Mouse (Mus musculus): Measurements from ENCODE around the gene Plcl1.

The Plcl1 gene

DNA sequence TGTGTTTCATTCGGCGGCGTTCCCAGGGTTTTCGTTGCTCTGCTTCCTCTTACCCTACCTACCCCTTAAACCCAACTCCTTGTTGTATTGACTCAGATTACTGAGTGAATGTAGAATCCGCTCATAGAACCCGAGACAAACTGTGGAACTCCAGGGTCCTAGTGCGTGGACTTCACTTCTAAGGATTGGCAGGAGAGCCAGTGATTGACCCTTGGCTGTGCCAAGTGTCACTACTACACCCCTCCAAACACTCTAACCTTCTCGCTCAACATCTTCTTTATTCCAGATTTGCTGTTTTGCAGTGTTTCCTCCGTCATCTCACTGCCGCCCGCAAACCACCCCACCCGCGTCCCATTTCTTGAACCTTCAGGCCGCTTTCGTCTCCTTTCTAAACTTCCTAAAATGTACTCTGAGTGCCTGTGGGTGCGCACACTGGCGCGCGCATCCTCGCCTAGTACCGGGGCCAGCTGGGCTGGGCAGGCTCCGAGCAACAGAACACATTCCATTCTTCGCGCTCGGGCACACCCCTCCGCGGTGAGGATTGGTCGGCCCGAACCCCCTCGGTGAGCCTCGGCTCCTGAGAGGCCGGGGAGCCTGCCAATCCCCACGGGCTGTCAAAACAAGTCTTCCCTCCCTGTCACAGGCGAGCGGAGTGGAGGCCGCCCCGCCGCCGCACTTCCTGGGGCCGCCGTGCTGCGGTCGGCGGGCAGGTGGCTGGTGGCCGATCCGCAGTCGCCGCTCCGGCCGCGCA is at the start of gene Plcl1:
TSS of gene Plcl1 (plus strand) at position 650 of the 751 bp plus-strand sequence.
- in situ Hi-C loops (cut with MboI, MseI), result no loop called here

DNA sequence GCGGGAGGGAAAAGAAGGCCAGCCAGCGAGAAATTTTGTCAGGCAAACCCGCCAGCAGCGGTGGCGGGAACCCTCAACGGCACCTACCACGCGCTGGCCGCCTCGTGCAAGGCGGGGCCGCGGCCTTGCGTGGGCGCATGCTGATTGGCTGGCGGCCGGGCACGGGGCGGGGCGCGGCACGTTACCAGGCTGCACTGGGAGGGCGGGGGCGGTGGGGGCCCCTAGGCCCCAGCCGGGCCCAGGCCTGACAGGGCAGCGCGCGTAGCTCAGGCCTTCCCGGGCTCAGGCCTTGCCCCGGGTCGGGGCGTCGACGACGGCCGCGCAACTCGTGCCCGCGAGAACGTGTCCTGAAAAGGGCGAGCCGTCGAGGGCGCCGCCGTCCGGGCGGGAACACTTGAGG is 43.1 kb upstream of the Plcl1 start:
- in situ Hi-C loops (cut with MboI, MseI), result no loop called here

DNA sequence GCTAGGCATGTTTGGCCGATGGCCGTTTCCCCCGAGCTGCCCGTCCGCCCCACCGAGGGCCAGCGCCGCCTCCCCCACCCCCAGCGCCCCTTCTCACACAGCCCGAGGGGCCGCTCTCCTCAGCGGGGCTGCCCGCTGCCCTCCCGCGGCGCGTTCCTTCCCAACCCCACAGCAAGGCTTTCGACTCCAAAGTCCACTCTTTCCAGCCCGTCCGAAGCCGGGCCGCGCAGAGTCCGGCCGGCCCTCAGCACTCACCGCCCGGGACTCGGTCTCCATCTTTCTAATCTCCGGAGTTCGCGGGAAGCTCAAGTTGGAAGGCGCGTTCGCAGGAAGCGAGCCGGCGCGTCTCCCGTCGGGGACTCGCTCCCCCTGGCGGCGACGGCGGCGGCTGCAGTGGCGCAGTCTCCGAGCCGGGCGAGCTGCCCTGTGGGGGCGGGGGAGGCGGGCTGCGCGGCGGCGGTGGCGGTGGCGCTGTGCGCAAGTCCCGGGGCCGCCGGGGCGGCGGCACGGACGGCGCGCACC is 42.6 kb upstream of the Plcl1 start, which contains the start of gene Boll:
TSS of gene Boll (minus strand) at position 426 of the 522 bp plus-strand sequence.
- in situ Hi-C loops (cut with MboI, MseI), result no loop called here

DNA sequence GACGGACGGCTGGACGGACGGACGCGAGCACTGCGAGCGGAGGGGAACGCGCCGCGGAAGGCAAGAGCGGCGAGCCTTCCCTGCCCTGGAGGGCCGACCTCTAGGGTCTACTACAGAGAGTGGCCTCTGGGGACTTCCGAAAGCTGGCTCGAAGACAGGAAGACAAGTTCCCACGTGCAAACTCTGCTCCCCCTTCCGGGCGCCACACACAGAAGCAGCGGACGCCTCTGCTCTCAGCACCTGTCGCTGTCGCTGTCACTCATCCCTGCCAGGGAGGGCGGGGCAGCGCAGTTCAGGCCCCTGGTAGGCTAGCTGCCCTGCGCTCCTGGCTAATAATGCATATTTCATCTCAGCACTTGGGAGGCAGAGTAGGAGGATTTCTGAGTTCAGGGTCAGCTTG is 42.1 kb upstream of the Plcl1 start:
- in situ Hi-C loops (cut with MboI, MseI), result no loop called here

DNA sequence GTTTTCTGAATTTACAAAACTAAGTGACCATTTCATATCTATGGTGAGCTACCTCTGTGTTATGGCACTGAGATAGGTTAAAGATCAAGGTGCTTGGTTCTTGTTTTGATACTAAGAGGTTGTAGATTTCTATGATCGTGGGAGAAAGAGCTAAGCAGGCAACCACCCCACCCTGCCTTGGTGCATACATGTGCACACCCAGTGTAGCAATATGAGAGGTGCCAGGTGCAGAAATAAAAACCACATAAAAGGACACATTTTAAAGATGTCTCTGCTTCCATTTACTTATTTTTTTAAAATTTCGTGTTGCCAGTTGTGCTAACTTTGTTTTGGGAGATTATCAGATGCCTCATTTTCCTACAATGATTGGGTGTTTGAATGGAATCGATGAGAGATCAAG is 33.1 kb upstream of the Plcl1 start:
- in situ Hi-C loops (cut with MboI, MseI), result no loop called here

DNA sequence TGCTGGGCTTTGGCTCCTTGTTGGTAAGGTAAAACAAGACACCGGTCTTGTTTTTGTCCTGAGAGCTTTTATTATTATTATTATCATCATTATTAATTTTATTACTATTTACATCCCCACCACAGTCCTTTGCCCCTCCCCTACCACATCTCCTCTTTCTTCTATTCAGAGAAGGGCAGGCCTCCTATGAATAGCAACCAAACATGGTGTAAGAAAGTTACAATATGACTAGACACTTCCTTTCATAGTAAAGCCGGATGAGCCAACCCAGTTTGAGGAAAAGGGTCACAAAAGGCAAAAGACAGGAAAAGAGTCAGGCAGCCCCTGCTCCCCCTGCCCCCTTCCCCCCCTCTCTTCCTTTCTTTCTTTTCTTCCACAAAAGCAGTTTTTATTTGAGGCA is 25.2 kb upstream of the Plcl1 start:
- in situ Hi-C loops (cut with MboI, MseI), result loop anchor here (5.0 kb wide), 3 partner anchors 138 to 188 kb away; partner anchors contain the start of gene Mars2 (in 1 of the 2)

DNA sequence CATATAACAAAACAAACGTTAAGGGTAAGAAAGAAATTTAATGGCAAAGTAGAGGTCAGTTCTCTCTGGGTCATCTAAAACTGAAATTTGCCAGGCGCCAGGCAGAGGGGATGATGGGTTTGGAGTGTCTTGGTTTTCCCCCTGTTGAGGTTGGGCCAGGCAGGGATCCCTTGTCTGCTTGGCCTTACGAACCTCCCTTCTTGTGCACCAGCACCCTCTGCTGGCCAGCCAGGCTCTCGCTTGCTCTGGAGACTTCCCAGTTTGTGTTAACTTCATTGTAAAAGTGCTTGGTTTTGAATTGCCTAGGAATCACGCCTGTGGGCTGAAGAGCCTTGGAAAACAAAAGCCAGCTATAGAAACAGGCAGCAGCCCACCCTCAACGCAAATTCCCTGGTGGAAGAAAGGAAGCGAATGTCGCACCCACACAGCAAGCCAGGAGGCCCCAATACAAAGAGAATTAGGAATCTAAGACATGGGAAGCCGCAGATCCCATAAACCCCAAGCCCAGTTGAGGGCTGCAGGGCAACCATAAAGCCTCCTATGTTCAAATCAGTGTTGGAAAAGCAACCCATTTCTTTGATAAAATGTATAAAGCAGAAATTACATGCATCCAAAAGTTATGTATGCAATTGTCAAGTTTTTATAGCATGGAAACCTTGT is 22.5 kb upstream of the Plcl1 start:
- in situ Hi-C loops (cut with MboI, MseI), result loop anchor here (5.0 kb wide), 3 partner anchors 141 to 191 kb away; partner anchors contain the start of gene Mars2 (in 1 of the 2)

DNA sequence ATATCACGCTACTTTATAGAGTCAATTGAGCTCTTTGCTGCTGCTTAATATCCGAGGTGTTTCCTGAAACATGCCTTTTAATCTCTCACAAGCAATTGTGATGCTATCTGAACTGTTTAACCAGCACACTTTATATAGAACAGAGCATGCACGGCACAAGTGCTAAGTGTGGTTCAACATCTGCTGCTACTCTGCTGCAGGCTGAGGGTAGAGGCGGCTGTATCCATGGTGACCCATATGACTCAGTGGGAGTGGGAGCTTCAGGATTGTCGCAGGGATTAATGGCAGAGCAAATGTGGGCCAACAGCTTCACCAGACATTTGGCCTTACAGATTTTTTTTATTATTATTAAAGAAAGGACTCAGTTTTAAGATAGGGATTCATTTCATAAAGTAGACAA is 5.8 kb upstream of the Plcl1 start:
- in situ Hi-C loops (cut with MboI, MseI), result loop anchor here (5.0 kb wide), 3 partner anchors 337 to 477 kb away; no protein-coding TSS in a partner anchor

DNA sequence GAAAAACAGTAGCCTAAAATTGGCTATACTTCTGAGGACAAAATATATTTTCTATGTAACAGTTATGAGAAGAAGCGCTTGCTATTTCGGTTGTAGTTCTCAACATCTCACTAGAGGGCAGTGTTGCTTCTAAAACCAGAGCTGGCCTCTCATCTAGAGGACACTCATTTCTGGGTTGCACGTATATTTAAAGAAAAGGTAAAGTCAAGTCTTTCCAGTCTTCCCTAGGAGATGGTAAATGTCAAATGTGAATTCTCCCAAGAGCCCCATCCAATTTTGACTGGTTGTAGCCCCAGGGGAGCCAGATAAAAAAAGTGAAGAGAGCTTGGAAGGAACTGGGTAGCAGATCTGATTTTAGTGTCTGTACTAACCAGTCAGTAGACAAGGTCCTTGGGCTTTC is 1.3 kb upstream of the Plcl1 start:
- in situ Hi-C loops (cut with MboI, MseI), result loop anchor here (5.0 kb wide), 3 partner anchors 333 to 473 kb away; no protein-coding TSS in a partner anchor

DNA sequence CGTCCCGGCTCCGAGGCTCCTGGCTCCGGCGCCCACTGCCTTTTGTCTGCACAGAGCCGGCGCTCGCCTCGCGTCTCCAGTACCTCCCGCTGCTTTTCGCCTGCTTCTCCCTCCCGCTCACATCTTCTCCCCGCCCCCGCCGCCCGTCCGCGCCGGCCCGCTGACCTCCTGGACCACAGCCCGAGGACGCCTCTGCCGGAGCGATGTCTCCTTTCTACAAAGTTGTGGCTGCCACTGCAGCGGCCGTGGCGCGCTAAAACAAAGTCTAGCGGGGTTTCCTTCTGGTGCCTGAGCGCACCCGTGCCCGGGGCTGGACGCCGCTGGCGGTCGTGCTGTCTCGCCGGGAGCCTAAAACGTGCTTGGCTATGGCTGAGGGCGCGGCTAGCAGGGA is 297 bp downstream of the Plcl1 start:
- in situ Hi-C loops (cut with MboI, MseI), result no loop called here

DNA sequence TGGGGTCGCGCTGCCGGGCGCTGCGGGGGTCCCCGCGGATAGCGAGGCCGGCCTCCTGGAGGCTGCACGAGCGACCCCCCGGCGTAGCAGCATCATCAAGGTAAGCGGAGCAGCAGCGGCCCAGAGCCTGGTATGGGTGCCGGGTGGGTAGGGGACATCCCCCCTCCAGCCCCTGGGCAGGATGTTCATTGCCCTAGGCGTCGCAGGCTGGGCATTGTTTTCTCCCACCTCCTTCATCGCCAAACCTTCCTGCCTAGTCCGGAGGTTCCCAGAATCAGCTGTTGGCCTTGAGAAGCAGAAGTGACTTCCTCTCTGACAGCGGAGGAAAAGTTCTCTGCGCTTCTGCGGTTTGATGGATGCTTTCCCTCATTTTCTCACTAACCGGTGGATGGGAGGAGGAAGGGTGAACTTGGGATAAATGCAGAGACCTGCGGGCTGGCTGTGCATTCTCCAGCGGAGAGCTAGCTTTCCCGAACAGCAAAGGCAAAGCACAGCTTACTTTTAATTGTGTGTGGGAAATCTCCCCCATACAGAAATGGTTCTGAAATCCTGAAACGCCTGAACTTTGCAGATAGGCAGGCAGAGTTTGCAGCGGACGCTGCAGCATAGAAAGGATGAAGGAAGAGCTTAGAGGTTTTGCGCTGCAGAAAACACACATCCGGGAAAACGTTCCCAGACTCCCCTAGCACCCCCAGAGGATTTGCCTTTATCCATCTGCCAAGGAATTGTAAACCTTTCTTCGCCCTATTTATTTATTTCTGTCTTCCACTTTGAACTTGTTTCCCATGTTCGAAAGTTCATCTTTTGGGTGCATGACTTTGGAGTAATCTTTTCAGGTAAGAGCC is 1.0 kb downstream of the Plcl1 start:
- in situ Hi-C loops (cut with MboI, MseI), result no loop called here

DNA sequence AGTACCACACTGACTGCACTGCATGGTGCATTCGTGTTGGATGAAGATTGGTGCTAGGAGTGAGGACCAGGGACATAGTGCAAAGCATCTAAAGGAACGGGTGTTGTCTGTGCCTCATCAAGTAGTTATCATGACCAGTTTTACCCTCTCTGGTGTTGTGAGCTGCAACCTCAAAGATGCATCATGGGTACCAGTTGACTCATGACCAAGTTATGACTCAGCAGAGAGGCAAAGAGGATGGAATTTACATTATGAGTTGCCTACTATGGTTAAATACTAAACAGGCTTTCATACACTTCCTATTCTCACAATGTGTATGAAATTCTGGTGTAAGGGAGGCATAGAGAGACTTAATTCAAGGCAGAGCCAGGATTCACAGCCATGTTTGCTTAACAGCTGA is 4.9 kb downstream of the Plcl1 start:
- in situ Hi-C loops (cut with MboI, MseI), result no loop called here

DNA sequence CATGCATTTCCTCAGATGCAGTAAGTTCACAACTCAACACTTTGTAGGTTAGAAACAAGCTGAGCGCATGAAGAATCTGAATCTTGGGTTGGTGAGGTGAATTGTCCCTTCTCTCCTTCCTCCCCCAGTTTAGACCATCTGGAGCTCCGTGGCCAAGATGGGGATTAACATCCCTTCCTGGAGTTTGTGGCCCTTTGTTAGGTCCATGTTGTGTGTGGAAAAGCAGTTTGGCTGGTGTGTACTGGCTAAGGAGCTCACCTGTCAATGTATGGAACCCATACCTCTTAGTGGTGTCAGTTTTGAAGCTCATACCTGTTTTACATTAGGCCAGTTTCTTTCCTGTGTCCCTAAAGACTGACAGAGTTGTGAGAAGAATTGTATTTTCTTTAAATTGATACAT is 5.4 kb downstream of the Plcl1 start:
- in situ Hi-C loops (cut with MboI, MseI), result no loop called here

DNA sequence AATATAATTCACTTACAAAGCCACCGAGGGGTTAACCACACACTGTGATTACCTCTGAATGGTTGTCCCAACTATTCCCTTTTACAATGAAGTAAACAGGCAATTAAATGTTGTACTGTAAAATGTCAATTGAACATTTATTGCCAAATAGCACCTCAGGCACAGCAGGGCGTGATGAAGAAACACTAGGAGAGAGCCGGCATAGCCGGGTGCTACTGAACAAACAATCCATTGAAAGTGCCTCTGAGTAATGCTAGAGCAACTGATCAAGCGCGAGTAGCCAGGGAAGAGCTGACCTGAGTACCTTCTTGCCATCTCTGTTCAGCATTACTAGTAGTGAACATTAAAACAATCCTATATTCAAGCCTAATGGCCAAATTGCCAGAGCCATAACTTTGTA is 6.8 kb downstream of the Plcl1 start:
- in situ Hi-C loops (cut with MboI, MseI), result no loop called here

DNA sequence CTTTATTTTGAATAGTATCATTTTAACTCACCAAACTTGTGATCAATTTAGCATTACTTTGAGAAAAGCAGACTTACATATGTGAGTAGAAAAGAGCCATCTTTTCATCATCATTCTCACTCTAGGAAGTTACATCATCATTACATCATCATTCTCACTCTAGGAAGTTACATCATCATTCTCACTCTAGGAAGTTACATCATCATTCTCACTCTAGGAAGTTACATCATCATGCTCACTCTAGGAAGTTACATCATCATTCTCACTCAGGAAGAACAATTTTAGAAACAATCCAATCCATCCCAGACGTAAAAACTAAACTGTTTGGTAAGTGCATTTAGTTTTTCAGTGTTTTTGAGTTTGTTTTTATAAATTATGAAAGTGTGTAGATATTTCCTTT is 7.8 kb downstream of the Plcl1 start:
- in situ Hi-C loops (cut with MboI, MseI), result no loop called here

DNA sequence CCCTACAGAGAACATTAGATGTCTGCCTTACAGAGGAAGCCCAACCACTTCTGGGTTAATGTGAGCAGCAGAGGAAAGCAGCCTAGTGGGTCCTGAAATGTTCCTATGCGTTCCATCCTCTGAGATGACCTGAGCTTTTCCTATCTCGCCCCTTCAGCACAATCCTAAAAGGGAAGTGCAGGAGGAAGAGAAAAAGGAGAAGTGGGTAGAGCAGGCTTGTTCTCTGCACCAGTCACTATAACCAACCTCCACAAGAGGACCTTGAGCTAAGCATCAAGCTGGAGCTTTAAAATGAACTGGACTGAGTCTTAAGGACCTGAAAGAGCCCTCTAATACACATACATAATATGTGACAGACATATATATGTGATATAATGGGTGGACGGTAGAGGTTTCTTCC is 13.2 kb downstream of the Plcl1 start:
- in situ Hi-C loops (cut with MboI, MseI), result no loop called here

DNA sequence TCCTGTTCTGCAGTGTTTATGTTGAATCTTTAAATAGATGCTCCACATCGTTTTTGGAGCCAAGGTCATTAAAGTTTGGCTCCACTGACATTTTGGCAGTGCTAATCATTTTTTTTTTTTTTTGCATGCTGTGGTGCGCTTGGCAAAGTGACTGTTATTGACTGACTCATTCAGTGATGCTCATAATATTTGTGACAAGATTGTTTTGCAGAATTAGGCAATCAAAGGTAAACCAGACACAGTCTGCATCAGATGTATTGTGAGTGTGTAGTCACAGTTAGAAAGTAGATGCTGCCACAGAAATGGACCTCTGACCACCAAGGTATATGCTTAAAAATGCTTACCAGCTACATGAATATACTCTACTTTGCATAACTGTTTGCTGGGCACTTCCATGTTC is 21.9 kb downstream of the Plcl1 start:
- in situ Hi-C loops (cut with MboI, MseI), result loop anchor here in 1 of 2 experiments (10.0 kb wide), 1 partner anchor 97 kb away; no protein-coding TSS in a partner anchor

DNA sequence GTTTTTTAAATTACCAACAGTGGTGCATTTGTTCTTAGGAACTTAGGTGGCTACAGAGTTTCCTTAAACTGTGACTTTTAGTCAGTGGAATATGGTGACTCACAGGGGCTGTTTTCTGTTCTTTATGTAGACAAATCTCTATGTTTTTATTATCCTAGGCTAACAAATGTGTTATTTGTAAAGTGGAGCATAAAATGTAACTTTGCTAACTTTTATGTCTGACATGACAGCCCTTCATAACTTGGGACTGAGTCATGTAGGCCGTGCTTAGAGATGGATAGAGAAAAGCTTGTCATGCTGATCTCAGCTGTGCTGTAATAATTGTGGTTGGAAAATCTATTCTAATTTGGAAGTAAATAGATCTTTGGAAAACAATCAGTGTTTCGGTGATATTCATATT is 23.3 kb downstream of the Plcl1 start:
- in situ Hi-C loops (cut with MboI, MseI), result loop anchor here in 1 of 2 experiments (10.0 kb wide), 1 partner anchor 96 kb away; no protein-coding TSS in a partner anchor

DNA sequence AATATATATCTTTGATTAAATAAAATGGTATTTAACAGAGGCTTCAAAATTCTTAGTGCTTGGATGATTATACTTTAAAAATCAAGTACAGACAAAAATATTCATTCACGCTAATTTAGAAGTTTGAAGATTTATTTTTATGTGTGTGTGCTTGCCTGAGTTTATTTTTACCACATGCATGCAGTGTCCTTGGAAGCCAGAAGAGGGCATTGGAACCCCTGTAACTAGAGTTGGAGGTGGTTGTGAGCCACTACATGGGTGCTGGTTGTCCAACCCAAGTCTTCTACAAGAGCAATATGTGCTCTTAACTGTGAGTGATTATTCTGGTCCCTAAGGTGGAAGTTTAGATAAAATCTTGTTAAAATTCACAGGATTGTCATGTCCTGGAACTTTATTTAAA is 24.0 kb downstream of the Plcl1 start:
- in situ Hi-C loops (cut with MboI, MseI), result loop anchor here (10.0 kb wide), 2 partner anchors 95 to 505 kb away; partner anchors contain the start of gene Ankrd44 (in 1 of the 2)

DNA sequence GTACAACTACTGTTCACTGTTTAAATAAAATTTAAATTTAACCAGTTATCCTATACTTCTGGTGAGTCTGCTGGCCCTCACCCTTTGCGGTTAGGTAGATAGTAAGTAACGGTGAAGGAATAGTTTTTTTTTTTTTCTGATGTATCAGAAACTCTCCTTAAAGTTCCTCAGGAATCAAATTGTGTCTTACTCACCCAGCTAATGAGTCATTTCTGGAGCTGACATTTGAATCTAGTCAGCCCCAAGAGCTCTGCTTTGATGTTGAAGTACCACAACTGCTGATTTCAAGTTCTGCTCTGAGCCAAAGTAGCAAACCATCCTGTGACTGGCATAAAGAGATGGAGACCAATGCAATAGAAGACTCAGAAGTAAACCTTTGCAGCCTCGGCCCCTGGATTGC is 24.9 kb downstream of the Plcl1 start:
- in situ Hi-C loops (cut with MboI, MseI), result loop anchor here in 1 of 2 experiments (10.0 kb wide), 1 partner anchor 506 kb away; the partner anchor contains the start of gene Ankrd44

DNA sequence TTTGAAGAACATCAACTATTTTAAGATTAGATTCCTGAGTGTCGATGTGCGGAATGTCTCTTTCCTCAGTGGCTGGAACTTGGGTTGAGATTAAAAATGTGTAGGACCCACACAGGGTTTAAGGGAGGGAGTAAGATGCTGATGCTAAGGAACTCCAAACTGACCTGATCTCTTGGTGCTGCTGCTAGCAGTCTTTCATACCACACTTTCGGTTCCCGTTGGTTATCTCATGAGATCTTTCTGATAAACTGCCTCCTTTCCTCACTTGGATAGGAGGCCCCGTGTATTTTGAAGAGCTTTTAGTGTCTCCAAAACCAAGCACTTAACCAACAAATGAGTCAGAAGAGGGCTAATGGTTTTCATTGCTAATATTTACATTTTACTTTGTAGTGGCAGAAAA is 30.9 kb downstream of the Plcl1 start:
- in situ Hi-C loops (cut with MboI, MseI), result loop anchor here in 1 of 2 experiments (10.0 kb wide), 1 partner anchor 512 kb away; the partner anchor contains the start of gene Ankrd44
